Mouse (Mus musculus) cerebellum, postnatal 4 days (tissue): ENCODE measurements around the gene Eif1.
"Not testable (repeated sequence)": the region's sequence is repeated elsewhere in the genome, so short reads cannot be mapped to it uniquely, and the experiment has no call there.

Source experiments
- DNase-seq, 2 experiments: peaks; one replicate each; pipeline ENCODE4 v3.0.0; 2022; ENCODE audit warnings: low spot score in 2 of 2, mixed read lengths in 1 of 2

The Eif1 gene

GRCm38 (mm10) chr11:100319492-100320171 is at the start of gene Eif1:
TSS of gene Eif1 (plus strand) at chr11:100319885.
- DNase-seq = peak; percentile 99 to 100

- no peak for DNase-seq
These were observed 47.8 kb upstream of the Eif1 start for GRCm38 (mm10) chr11:100271878-100272277.

- no peak for DNase-seq
These were observed 45.0 kb upstream of the Eif1 start for GRCm38 (mm10) chr11:100274719-100275118.

- no peak for DNase-seq
These were observed 44.2 kb upstream of the Eif1 start for GRCm38 (mm10) chr11:100275466-100275865.

- no peak for DNase-seq
These were observed 41.8 kb upstream of the Eif1 start for GRCm38 (mm10) chr11:100277726-100278480.

- no peak for DNase-seq
These were observed 40.9 kb upstream of the Eif1 start for GRCm38 (mm10) chr11:100278759-100279158.

- peak; percentile 87 to 92 for DNase-seq
These were observed 37.8 kb upstream of the Eif1 start for GRCm38 (mm10) chr11:100281596-100282544.

GRCm38 (mm10) chr11:100282549-100282948 is 37.1 kb upstream of the Eif1 start:
- DNase-seq = peak; percentile 68 to 82

GRCm38 (mm10) chr11:100284988-100285387 is 34.7 kb upstream of the Eif1 start:
- DNase-seq = no peak

GRCm38 (mm10) chr11:100287024-100287423 is 32.7 kb upstream of the Eif1 start:
- DNase-seq = no peak

GRCm38 (mm10) chr11:100288942-100289341 is 30.7 kb upstream of the Eif1 start:
- no peak for DNase-seq

- DNase-seq = no peak
These were observed 29.4 kb upstream of the Eif1 start for GRCm38 (mm10) chr11:100290235-100290634.

- DNase-seq = no peak
These were observed 26.8 kb upstream of the Eif1 start for GRCm38 (mm10) chr11:100292884-100293283.

GRCm38 (mm10) chr11:100295308-100295707 is 24.4 kb upstream of the Eif1 start:
- DNase-seq = peak; percentile 76 to 91

- no peak for DNase-seq
These were observed 21.9 kb upstream of the Eif1 start for GRCm38 (mm10) chr11:100297801-100298200.

GRCm38 (mm10) chr11:100298274-100299036 is 21.2 kb upstream of the Eif1 start:
- DNase-seq = peak; percentile 86 to 91

GRCm38 (mm10) chr11:100300293-100300692 is 19.4 kb upstream of the Eif1 start:
- peak; percentile 46 to 66 for DNase-seq

GRCm38 (mm10) chr11:100301292-100301691 is 18.4 kb upstream of the Eif1 start:
- no peak for DNase-seq

- DNase-seq = no peak
These were observed 11.8 kb upstream of the Eif1 start for GRCm38 (mm10) chr11:100307900-100308299.

- DNase-seq = not testable (repeated sequence)
These were observed 11.0 kb upstream of the Eif1 start for GRCm38 (mm10) chr11:100308672-100309071.

GRCm38 (mm10) chr11:100311656-100312055 is 8.0 kb upstream of the Eif1 start:
- no peak for DNase-seq
